Mouse (Mus musculus) CD4-positive, CD25-positive, alpha-beta regulatory T cell, adult 4 months (primary cell): ENCODE results near the gene Alg5. TPM values are rescaled to one million over a fixed set of nuclear protein-coding genes. Genes with fewer than 3 reads are reported as not detected.

Source experiments
- ATAC-seq: one replicate; pipeline ENCODE4 v1.8.0; 2017
- polyA plus RNA-seq, 2 experiments: library from polyadenylated mRNA; unstranded; fragments of 100-300 nt; shearing (Covaris generic); gene quantifications; one replicate each; pipeline ENCODE4 v1.2.1; 2017

The Alg5 gene
- polyA plus RNA-seq, 2 experiments from 2014 or later = 91.2 to 92.6 TPM

DNA sequence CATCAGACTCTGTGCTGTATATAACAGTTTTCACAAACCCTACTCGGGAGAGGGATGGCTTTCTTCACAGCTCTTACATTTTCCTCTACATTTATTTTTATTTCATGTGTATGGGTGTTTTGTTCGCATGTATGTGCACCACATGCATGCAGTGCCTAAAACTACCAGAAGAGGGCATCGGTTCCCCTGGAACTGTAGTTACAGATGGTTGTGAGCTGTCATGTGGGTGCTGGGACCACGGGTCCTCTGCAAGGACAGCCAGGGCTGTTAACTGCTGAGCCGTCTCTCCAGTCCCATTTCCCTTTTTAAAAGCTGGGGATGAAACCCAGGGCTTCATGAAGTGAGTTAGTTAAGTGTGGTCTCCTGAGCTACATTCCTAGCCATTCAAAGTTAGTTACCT lies 60.0 kb downstream of the Alg5 start:
- no peak for ATAC-seq

DNA sequence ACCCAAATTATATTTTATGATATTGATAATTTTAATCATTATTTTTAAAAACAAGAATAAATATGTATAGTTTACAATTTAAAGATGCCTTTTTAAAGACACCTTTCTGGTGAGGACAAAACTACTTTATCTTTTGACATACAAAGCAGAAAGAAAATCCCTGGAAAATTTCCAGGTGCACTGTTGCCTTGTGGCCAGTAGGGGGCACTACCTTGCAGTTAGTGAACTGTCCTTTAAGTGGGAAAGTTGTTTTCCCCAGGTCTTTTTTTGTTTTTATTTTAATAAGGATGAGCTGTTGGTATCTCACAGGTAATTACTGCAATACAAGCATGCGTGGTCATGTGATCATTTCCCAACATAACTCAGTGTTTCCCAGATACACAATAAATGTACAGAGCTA lies 60.5 kb downstream of the Alg5 start:
- ATAC-seq = no peak

DNA sequence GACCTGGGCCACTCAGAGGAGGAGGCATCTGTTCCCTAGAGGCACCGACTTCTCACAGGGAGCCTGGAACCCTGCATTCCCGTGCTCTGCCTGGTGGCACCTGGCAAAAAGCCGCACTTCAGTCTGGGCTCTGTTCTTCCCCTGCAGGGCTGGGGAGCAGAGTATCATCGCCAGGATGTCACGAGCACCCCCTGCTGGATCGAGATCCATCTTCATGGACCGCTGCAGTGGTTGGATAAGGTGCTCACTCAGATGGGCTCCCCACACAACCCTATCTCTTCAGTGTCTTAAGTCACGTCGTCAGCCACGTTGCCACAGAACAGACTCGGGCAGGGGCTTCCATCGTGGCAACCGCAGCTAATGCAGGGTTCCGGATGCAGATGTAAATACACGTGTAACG lies 61.9 kb downstream of the Alg5 start:
- peak; percentile 73 for ATAC-seq

Other genes with a start within 250 kb of the Alg5 start
- 100 to 1,000 TPM; 245 to 256 TPM for gene Supt20, start 42.7 kb upstream of the Alg5 start, polyA plus RNA-seq
- 1 to 10 TPM in 1 of 2 experiments, not detected in 1; 3.5 TPM for gene Gm21958, start 21.2 kb upstream of the Alg5 start, polyA plus RNA-seq
- 100 to 1,000 TPM; 218 to 259 TPM for gene Exosc8, start 146 bp upstream of the Alg5 start, polyA plus RNA-seq
- not detected for gene Smad9, start 20.0 kb downstream of the Alg5 start, polyA plus RNA-seq
- 1 to 10 TPM; 3.5 to 6.4 TPM for gene Rfxap, start 72.3 kb downstream of the Alg5 start, polyA plus RNA-seq
- gene Sertm1, start 180.3 kb downstream of the Alg5 start, polyA plus RNA-seq = not detected